Mouse (Mus musculus) frontal cortex, postnatal 25 days (tissue): Measurements from ENCODE around the gene Adamtsl1.

Experiments used
- DNase-seq, 2 experiments: peaks; one replicate each; pipeline ENCODE4 v3.0.0; 2022; ENCODE audit warnings: low spot score in 2 of 2

Adamtsl1 gene

DNA sequence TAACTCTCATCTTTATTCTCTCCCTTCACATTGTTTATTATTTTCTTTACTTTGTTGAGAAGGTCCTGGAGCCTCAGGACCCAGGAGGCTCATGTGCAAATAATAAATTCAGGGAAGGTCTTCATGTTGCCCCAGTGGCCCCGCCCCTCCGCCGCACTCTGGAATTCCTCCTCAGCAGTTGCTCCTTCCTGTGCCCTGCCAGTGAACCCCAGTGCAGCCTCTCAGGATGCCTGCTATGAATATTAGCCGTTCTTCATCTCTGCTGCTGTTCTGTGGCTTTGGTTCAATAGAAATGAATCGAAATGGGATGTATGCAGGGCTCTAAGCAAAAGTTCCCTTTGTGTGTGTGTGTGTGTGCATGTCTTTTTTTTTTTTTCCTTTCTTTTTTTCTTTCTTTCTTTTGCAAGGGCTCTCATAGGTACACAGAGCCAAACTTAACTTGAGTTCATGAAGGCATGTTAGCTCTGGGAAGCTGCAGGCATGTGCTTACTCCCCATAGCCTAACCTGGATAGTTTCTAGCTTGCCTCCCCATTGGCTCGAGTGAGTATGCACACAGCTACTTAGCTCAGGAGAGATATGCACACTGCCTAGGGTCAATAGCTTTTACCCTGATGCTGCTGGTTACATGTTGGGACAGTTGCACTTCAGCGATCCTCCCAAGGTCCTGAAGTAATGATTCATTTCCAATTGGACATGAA, 892.7 kb downstream of the Adamtsl1 start:
- DNase-seq, result no peak

DNA sequence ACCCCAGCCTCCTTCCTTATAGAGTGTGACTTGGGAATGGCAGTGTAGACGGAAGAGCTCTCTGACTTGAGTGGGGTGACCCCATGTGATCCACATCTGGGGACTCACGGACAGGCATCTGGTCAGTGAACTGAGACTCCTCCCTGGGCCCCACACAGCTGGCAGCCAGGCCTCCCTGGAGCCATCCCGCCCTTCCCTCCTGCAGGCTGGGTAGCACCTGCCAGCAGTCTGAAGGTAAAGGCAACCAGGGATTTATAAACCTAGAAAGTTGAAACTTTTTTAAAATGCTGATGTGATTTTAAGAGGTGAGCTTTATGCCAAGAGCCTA, 893.2 kb downstream of the Adamtsl1 start:
- DNase-seq, result no peak

DNA sequence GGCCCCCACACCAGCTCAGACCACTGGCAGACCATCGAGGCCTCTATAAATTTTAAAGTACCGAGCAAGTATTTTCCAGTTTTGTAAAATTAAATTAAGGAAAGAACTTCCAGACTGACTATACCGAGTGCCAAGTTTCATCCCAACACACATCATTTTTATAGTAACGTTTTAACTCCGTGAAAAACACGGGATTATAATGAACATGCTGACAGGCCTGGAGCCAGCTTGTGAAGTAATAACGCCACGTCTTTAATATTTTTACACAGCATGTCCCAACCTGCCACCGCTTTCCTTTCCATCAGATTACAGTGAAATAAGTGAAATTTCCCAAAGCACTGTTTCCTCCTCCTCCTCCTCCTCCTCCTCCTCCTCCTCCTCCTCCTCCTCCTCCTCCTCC, 894.4 kb downstream of the Adamtsl1 start:
- no peak for DNase-seq

DNA sequence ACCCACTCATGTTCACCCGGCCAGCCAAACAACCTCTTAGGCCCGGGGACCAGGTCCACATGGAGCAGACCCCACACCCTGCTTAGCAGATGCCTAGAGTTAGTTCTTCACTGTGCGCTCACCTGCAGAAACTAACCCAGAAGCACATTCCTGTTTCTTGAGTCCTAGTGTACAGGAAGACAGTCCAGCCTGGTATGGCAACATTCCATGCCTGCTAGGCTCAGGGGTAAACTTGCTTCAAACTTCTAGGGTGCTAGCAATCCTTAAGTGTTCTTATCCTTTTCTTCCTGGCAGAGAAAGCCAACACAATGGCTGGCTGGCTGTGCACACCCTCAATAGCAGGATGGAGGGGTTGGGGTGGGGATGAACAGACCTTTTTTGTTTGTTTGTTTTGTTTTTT, 897.0 kb downstream of the Adamtsl1 start:
- no peak for DNase-seq

- no peak for DNase-seq
Measured at GRCm38 (mm10) chr4:86413388-86413787, 899.4 kb downstream of the Adamtsl1 start.

- no peak for DNase-seq
Measured at GRCm38 (mm10) chr4:86416401-86417025, 902.5 kb downstream of the Adamtsl1 start.

DNA sequence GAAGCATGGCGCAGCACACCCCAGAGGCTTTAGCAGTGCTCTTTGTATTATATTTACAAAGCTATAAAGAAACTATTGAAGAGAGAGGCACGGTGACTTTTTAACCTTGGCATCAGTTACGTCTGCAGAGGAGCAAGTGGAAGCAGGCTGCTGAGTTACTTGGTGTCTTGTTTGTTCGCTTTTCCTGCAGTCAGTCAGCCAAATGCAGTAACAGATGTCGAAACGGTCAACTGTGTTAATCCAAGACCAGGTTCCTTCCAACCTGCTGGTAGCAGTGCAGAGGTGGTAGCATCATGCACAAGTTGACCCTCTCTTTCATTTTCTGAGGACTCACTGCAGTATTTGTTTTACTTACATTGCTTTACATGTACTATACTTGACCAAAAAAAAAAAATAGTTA, 908.6 kb downstream of the Adamtsl1 start:
- DNase-seq, result no peak

- DNase-seq, result no peak
Measured at GRCm38 (mm10) chr4:86425581-86425980, 911.6 kb downstream of the Adamtsl1 start.

DNA sequence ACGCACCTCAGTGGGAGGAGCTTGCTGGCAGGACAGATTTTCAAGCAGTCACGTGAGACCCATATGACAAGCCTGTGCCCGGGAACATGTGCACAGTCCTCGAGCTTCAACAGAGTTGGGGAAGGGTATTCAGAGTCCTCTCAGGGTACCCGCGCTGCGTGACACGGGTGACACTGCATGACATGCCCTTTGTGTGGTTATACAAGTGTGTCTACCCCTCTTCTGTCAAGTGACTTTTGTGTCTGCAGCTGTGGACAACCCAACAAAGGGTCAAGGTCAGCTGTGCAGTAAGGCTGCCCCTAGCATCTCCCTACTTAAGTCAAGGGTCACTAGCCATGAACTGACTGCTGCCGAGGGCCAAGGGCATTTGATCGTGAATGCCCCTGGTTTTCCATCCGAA, 912.6 kb downstream of the Adamtsl1 start:
- no peak for DNase-seq

GRCm38 (mm10) chr4:86427312-86427711, 913.3 kb downstream of the Adamtsl1 start:
- no peak for DNase-seq

DNA sequence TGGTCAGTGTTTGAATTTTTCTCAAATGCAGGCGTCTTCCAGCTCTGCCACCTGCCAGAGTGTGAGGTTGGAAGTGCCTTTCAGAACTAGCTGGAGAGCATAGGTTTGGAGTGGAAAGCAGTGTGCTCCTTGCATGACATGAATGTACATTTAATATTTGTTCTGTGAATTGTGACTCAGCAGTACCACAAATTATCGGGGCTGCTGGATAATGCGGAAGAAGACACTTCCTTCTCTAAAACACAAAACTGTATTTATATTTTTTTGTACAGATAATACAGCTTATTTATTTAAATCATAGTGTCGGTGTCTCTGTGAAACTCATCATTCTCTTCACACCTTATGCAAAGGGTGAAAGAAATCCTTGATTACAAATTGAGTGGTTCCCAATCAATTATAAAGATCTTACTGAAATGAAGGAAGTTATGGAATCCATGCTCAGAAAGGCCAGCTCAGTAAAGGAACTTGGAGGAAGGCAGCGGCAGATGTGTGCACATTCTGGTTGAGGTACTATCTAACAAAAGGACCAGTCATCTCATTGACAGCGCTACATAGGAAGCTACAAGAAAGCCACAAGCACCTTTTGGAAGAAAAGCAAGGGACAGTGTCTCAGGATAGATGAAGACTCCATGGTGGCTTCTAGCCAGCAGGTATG, 914.2 kb downstream of the Adamtsl1 start:
- no peak for DNase-seq

DNA sequence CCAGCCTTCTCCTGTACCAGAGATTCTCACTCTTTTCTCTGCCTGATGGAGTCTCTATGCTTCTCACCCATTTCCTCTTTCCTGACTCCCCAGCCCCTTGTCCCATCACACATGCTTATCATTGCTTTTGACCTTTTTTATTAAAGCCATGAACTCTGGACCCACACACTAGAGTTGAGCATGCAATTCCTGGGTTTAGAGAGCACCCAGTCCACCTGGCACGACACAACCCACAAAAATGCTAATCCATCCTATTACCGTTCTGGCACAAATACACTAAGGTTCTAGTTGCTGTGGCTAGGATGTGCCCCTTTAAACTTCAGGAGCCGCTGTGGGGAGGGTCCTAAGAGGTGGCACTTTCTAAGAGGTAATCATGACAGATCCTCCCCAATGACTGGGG, 921.7 kb downstream of the Adamtsl1 start:
- DNase-seq, result no peak

DNA sequence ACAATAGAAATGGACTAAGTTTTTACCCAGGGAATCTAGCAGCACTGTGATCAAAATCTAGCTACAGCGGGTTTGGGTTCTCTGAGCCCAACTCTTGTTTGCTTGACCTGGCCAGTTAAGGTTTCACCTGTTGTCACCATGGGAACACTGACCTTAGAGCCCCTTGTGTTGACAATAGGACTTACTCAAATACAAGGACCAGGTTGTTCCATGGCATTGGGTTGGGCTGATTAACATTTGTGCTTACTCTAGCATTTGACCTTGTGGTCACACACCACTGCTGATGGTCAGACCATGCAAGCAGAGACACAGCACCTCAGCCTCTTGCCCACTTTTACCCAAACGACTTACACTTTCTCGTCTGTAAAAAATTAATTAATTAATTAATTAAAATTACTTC, 922.4 kb downstream of the Adamtsl1 start:
- DNase-seq, result no peak

DNA sequence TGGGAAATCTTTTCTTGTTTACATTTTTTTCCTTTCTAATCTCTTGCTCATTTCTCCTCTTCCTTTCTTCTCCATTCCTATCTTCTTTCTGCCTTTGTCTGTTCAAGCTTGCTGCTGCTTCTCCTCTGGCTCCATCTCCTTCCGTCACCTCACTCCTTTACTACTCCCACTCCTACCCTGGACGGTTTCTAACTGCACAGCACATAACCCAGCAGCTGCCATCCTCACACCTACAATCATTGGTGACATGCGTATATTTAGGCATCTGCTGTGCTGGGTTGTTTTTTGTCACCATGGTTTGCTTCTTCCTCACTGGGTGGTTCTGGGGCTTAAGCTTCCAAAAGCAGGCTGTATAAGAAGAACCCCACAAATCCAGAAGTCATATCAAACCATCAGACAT, 936.5 kb downstream of the Adamtsl1 start:
- DNase-seq, result no peak

GRCm38 (mm10) chr4:86464808-86465207, 950.8 kb downstream of the Adamtsl1 start:
- no peak for DNase-seq
